Mouse (Mus musculus) ZHBTc4 (cell line): Measurements from ENCODE around the gene Prm2.

ENCODE experiments used
- DNase-seq: peaks from one replicate; pipeline ENCODE4 v3.0.0-alpha.2; 2011; ENCODE audit warnings: low read depth, low spot score

Prm2 gene

DNA sequence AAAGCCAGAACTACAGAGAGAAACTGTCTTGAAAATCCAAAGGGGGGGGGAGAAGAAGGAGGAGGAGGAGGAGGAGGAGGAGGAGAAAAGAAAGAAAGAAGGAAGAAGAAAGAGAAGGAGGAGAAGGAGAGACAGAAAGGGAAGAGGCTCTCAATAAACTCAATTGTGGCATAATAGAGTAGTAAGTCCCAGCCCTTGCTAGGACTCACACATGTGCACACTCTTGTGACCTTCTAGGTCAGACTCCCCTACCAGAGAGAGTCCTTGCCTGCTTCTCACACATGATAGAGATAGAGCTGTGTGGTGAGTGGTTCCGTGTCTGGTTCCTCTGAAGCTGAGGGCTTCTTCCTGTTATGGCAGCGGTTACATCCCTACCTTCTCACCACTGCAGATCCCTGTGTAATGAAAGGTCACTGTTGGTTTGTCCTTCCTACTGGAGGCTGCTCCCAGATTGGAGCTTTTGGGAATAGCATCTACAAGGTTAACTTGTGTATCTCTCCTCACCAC is 17.0 kb upstream of the Prm2 start, which contains the start of gene Gm11172:
TSS of gene Gm11172 (plus strand) at position 51 of the 507 bp plus-strand sequence.
- no peak for DNase-seq

DNA sequence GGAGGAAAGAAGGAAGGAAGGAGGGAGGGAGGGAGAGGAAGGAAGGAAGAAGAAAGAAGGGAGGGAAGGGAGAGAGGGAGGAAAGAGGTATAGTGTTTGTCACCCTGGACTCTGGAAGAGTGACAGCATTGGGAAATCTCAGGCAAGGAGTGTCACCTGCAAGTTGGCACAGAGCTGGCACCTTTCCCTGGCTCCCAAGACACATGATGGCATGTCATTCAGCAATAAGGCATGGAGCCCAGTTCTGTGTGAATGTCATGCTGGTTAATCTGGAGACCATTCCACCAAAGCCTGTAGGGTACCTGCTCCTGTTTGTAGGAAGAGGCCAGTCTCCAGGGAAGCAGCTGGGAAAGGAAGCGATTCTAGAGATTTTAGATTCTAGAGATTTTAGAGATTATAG is 14.4 kb upstream of the Prm2 start:
- no peak for DNase-seq

DNA sequence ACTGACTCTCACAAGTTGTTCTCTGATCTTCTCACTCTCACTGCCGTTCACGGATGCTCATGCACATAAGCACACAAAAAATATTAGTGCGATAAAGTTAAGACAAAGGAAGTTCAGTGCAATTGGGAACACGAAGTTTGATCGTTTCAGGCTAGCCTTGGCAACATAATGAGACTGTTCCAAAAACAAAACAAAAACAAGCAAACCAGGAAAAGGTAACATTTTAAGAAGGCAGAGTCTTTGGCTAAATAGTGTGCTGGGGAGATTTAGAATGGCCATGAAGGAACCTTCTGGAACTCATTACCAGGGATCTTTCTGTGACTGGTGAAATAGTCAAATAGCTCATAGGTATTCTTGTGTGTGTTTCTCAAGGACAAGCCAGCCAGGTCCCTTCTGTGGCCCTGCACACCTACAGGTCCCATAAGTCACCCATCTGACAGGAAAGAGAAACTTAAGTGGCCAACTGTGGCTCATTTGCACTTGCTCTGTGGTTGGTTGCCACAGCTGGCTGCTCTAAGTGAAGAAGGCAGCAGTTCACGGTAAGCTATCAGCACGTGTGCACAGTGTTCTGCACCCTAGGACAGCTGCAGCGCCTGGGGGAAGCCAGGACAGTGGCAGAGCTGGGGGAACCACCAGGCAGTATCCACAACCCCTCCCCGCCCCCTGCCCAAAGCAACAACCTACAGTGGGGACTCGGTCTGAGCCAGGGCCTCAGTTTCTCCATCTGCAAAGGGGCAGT is 10.0 kb upstream of the Prm2 start, which contains the start of gene Prm1:
TSS of gene Prm1 (minus strand) at position 51 of the 739 bp plus-strand sequence.
- DNase-seq = no peak

DNA sequence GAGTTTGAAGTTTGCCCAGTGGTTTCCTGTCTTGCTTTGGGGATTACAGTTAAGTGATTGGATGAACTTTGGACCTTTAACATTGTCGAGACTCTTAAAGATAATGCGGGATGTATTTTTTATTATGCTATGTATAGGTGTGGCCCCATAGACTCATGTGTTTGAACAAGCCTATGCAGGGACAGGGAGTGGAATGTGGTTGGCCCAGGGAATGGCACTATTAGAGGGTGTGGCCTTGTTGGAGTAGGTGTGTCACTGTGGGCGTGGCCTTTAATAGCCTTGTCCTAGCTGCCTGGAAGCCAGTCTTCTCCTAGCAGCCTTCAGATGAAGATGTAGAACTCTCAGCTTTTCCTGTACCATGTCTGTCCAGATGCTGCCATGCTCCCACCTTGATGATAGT is 6.5 kb upstream of the Prm2 start:
- peak; percentile 65 for DNase-seq

DNA sequence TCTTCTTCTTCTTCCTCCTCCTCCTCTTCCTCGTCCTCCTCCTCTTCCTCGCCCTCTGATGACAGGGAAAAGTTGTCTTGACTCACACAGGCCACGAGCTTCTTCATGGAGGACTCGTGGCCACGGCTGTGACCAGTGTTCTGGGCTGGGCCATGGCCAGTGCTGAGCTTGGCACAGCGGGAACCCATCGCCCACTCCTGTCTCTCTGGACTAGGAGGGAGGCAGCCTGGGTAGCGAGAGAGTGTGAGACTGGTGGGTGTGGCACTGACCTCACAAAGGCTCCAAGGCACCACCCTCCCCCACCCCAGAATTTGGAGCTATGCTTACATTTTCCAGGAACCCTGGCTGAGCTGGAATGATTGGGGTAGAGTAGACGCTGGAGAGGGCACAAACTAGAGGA is 5.2 kb downstream of the Prm2 start, which contains the start of gene Prm3:
TSS of gene Prm3 (minus strand) at position 213 of the 400 bp plus-strand sequence.
- DNase-seq = no peak

DNA sequence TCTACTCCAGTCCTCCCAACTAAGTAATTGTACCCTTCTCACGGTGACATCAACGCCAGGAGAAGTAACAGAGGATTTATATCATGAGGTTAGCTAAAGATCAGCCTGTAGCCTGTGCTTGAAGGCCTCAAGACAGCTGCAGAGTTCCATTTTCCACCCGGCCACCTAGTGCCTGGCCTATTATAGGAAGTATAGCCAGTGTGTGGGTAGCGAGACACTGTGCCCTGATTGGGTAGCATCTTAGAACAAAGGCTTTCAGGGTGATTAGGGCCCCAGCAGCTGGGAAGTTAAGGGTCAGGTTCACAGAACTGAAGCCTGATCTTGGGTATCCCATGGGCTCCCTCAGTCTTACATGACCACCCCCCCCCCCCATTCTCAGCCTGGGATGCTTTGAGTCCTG is 7.1 kb downstream of the Prm2 start:
- no peak for DNase-seq

DNA sequence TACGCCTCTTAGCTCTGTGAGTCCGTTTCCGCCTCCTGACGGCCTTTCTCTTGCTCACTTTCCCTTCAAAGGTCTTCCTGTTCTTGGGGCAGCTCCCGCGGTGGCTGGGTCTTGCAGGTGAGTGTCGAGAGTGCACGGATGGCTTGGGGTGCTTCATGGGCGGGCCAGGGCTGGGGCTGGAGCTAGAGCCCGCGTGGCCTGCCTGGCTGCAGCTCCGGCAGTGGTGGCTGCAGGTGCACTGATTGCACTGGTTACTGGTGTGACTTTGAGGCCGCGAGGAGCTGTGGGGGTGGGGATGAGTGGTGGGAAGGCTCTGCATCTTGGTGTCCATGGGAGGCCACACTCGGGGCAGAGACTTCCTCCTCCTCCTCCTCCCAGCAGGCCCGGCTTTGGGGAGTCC is 7.7 kb downstream of the Prm2 start, which contains the start of gene Tnp2:
TSS of gene Tnp2 (minus strand) at position 390 of the 400 bp plus-strand sequence.
- peak; percentile 25 for DNase-seq

DNA sequence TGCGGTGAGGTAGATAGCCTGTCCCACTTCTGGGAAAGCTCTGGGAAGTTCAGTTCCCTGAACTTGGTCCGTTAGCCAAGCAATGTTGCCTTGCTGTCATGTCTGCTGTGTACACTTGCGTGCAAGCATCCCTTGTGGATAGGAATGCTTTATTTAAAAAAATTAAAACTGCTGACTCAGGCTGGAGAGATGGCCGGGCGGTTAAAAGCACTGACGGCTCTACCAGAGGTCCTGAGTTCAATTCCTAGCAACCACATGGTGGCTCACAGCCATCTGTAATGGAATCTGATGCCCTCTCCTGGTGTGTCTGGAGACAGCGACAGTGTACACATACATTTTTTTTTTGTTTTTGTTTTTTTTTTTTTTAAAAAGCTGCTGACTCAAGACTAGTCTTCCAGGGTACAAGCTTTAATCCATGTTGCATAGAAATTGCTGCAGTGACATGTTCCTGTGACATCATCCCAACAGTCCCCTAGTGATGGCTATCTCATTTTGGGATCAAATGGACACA is 8.3 kb downstream of the Prm2 start:
- no peak for DNase-seq

DNA sequence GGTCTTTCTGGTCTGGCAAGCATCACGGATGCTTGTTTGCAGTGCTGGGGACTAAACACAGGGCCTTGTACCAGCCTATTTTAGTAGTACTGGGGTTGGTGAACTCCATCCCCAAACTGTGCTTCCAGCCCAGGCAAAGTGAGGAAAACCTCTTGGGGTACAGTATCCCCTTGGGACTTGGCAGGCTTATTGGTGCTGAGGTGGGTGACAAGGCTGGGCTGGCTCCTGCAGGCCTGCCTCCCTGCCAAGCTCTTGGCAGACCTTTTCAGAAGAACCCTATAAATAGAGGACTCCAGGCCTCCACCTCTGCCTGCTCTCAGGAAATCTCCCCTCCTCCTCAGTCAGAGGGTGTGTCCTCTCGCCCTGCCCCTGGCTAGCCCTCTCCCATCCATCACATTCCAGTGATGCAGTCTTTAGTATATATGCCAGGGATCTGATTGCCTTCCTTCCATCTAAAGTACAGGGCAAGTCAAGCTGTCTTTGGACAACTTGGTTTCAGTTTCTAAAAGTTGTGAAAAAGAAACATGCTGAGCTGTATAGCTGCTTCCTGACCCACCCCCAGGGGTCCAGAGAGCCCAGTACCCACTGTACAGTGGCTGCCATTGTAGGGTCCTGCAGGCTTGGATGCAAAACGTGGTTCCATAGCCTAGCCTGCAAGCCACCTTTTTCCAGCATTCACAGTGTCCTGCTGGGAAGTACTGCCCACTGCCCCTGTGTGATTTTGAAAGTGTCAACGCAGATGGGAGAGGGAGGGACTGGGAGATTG is 9.0 kb downstream of the Prm2 start:
- no peak for DNase-seq

DNA sequence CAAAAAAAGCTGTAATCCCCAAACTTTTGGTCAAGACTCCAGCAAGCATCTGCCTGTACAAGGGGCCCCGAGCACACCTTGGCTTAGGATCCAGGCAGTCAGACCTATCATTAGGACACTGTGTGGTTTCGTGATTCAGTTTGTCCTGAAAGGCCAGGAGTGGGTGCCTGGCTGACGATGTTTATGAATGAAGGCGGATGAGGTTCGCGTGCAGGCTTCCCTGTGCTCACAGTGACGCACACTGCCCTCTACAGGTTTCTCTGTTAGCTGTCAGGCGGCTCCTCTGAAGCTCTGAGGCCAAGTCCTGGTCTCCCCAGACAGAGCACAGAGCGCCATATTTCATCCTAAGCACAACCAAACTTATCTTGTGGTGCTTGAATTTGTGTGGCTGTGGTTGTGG is 9.6 kb downstream of the Prm2 start:
- peak; percentile 92 for DNase-seq

DNA sequence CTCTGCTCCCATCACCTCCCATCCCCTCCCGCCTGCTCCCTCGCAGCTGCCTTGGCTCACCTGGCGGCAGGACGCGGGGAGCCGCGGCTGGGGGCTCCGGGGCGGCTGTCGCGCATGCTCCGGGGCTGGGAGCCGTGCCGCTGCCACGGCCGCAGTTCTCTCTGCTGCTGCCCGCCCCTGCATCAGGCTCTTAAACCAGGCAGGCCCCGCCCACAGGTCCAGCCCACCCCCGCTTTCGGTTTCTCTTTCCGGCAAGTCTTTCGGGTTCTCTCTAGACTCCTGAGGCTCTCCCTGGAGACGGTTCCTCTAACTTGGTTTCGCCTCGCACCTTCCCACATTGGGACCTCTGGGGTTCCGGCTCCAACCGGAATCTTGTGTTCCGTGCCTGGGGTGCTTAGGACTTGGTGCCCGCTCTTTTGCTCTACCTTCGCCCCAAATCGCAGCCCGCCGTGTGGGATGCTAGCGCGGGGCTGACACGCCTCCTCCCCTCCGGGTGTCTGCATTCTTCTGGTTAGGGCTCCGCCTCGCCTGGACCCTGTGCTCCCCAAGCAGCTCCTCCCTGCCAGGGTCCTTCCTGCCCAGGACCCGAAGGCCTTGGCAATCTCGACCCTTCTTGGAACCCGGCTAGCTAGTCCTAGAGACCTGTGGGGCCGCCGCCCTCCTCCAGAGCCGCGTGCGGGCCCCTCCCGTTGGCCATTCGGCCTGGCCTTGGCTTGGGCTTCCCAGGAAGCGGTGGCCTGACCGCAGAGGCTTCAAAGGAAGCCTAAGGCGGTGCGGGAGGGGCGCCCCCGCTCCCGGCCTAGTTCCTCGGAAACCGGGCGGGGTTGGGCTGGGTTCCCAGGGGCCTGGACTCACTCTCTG is 10.3 kb downstream of the Prm2 start, which contains the start of gene Socs1:
TSS of gene Socs1 (minus strand) at position 166 of the 861 bp plus-strand sequence.
- peak; percentile 94 for DNase-seq

DNA sequence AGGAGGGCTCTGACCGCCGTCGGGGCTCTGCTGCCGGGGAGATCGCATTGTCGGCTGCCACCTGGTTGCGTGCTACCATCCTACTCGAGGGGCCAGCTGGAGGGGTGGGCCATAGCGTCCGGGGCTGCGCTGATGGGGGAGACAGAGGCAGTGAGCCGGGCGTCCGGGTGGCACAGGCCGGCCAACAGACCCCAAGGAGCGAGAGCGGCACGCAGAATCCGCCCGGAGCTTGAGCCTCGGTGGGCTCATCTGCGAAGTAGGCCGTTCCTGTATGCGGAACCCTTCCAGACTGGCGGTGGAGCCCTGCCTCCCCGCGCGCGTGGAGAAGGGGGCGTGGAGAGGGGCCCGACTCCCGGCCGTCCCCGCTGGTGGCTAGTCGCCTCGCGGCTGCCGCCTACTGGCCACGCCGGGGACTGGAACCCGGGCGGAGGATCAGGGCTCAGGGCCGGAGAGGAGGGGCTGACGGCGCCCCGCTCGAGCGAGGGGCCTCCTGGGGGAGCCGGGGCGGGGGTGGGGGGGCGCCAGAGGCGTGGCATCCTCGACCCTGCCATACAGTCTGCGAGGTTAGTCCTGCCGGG is 11.1 kb downstream of the Prm2 start:
- DNase-seq = peak; percentile 94

DNA sequence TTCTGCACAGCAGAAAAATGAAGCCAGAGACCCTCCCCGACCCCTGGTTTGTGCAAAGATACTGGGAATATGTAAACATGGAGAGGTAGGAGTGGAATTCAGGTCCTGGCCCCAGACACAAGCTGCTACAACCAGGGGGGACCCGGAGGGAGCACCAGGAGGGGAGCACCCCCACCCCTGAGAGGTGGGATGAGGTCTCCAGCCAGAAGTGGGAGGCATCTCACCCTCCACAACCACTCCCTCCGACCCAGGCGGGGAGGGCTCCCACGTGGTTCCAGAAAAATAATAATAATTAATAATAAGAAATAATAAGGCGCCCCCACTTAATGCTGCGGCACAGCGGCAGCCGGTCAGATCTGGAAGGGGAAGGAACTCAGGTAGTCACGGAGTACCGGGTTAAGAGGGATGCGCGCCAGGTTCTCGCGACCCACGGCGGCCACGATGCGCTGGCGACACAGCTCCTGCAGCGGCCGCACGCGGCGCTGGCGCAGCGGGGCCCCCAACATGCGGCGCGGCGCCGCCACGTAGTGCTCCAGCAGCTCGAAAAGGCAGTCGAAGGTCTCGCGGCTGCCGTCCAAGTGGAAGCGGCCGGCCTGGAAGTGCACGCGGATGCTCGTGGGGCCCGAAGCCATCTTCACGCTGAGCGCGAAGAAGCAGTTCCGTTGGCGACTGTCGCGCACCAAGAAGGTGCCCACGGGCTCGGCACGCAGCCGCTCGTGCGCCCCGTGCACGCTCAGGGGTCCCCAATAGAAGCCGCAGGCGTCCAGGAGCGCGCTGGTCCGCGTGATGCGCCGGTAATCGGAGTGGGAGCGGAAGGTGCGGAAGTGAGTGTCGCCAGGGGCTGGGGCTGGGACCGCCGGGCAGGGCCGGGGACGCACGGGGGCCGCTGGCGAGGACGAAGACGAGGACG is 11.8 kb downstream of the Prm2 start:
- peak; percentile 58 for DNase-seq

DNA sequence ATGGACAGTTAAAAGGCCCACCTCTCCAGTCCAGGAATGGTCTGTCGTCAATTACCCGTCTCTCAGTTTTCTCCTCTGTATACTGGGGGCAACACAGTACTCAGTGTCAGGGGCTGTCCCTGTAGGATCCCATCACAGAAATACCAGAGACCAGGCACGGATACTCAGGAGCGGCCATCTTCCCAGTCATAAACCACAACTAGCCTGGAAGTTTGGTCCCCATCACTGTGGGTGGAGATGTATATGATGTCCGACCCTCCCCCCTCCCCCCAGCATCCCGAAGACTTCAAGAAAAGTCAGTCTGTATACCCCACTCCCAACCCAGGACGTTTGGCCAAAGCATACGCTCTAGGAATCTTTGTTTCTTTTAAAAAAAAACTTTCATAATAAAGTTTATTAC is 12.5 kb downstream of the Prm2 start:
- no peak for DNase-seq

DNA sequence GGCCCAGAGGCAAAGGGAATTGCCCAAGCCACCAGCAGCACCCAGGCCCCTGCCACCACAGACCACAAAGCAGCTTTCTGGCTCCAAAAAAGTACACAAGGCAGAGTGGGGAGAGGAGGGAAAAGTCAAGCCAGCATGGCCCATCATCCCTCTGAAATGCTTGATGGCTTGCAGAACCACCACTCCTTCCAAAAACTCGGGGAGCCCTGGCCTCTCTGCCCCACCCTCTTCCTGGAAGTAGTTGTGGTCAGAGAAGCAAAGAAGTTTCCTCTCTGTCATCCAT is 12.8 kb downstream of the Prm2 start:
- no peak for DNase-seq

DNA sequence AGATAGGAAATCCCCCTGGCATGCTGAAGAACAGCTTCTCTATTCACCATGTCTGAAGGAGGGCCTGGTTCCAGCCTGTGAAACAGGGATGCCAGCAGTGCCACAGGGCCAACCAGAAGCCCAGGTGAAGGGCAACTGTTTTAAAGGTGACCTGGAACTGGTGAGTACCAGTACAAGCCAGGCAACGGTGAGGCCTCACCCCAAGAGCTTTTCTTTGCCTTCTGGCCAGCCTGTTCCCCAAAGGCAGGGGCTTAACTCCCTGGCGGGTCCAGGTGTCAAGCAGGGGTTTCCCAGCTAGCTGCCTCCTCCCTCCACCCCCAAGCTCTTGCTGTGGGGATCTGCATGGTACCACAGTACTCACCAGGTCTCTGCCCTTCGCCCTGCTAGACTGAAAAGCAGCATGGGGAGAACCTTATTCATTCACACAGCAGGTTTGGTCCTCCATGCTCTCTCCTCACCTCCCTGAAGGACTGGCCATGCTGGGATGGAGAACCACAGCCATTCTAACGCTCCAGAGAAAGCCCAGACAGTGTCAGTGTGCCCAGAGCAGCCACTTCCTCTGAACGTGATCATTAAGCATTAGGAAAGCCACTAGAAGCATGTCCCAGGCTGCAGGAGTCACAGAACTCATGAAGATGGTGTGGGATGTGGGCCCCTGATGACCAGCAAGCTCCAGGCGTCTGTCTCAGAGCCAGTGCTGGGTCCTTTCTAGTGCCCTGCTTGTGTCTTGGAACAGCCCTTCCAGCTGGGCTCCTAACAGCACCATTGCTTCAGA is 13.4 kb downstream of the Prm2 start:
- no peak for DNase-seq

DNA sequence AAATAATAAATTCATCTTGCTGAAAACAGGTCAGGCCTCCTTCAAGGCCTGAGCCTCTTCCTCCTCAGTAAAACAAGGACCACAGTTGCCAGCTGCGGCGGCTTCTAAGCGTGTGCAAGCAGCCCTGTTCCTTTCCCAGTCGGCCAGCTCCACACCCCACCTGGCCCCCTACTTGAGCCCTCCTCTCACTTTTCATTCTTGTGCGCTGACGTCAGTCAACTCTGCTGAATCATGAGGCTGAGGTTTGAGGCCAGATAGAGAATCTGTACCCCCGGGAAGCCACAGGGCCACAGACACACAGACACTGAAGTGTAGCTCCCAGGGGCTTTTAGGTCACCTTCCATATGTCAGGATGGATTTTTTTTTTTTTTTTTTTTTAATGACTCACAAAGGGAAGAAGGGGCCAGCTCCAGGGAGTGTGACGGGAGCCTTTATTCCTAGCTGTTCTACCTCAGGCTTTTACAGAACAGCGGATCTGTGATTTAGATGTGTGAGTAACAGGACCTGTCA is 14.0 kb downstream of the Prm2 start:
- no peak for DNase-seq

DNA sequence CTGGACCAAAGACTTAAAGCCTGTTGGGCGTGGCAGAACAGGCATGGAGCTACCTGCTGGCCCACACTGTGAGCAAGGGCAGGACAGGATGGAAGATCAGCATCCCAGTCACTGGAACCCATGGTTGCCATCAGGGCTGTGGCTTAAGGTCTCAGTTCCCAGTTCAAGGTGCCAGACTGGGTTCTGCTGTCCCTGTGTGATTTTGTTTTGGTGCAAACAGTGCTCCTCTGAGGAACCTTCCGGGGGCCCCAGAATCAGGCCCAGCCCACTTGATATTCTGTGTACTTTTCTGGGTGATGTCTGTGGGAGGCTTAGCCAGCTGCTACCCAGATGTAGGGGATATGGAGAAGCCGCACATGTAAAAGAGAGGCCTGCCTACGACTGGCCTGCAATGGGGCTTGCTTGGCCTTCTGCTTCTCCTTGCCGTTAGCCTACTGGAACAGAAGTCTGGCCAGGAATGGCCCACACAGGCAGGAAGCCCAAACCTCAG is 15.3 kb downstream of the Prm2 start:
- no peak for DNase-seq

DNA sequence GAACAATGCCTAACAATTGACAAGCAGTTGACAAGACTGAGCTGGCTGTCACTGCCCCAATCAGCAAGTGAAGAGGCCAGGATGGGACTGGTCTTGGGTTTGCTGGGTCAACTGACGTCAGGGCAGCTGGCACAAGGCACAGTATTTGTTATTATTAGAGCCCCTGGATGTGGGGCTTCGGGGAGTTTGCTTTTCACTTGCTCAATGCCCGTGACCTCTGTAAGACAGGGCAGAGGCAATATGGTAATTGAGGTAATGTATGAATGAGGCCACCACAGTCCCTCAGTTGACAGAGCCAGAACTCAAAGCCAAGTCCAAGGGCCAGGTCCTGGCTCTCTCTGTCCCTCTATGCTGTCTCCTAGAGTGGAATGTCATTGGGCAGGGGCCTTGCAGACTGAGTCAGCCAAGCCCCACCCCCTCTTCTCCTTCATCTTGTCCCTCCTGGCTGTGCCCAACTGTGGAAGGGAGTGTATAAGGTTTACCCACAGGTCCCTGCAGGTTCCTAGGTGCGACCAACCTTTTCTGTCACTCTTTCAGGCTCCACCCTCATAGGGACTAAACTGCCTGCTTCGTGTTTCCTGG is 18.3 kb downstream of the Prm2 start:
- DNase-seq = no peak
